ENCODE assay signal across 8 mouse cellular contexts in the genomic region with DNA sequence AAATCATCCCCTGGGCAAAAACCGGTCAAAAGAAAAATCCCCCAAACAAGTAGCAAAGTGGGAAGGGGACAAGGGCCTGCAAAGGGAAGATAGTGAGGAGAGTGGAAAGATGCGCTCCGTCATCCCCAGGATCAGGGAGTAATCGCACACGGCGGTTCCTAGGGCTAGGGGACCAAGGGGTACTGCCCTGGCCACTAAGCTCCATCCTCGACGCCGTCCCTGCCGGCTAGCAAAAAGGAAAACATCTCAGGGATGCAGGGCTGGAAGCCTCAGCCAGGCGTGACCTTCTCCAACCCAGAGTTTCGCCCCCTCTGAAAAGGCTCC. TPM values are rescaled to one million over a fixed set of nuclear protein-coding genes. Genes with fewer than 3 reads are reported as not detected.
DNase-seq lines count a peak whose midpoint lies in the region; ATAC-seq and TF ChIP-seq lines count a peak whose summit lies in the region.

No protein-coding gene starts in this region.

- no peaks in the 10 kb centered on the region for H3K27me3 ChIP-seq in cerebellum, adult 2 months (ENCODE audit: control insufficient read depth, insufficient read depth, low read length)
- H3K27me3 ChIP-seq in embryonic facial prominence, embryonic 11.5 days (ENCODE audit: control insufficient read depth, insufficient read depth, low read length), result no peaks in the 10 kb centered on the region
- H3K27me3 ChIP-seq in hindbrain, postnatal 0 days (ENCODE audit: insufficient read depth, low read length), result no peaks in the 10 kb centered on the region
- H3K27me3 ChIP-seq in midbrain, embryonic 13.5 days, result no peaks in the 10 kb centered on the region

- TF ChIP-seq POLR2A in cerebellum, adult 2 months (IDR thresholded peaks at IDR 0.05; ENCODE audit: borderline replicate concordance, insufficient read depth, low read length), result no peak

- 0% methylated on average over 12 of the region's 12 CpGs for WGBS in cerebellum, adult 2 months
- WGBS in embryonic facial prominence, embryonic 11.5 days, result 0% methylated on average over 12 of the region's 12 CpGs
- 0% methylated on average over 11 of the region's 12 CpGs for WGBS in hindbrain, postnatal 0 days
- WGBS in midbrain, embryonic 13.5 days, result under 1% methylated on average over 12 of the region's 12 CpGs

- H3K4me1 ChIP-seq in cerebellum, adult 2 months (ENCODE audit: control insufficient read depth, insufficient read depth, low read length), result no peaks in the 10 kb centered on the region; the same call in 1 of the 2 replicates
- no peaks in the 10 kb centered on the region for H3K4me1 ChIP-seq in embryonic facial prominence, embryonic 11.5 days (ENCODE audit: control insufficient read depth, insufficient read depth, low read length)
- peaks cover 16% of the 10 kb centered on the region; the same call in 1 of the 2 replicates for H3K4me1 ChIP-seq in hindbrain, postnatal 0 days (ENCODE audit: insufficient read depth, low read length)
- H3K4me1 ChIP-seq in midbrain, embryonic 13.5 days (replicated peaks), result peaks cover 33% of the 10 kb centered on the region

- H3K27ac ChIP-seq in cerebellum, adult 2 months (ENCODE audit: insufficient read depth, low read length), result peak overlapping the region; percentile 73
- peak overlapping the region; percentile 92 for H3K27ac ChIP-seq in embryonic facial prominence, embryonic 11.5 days (replicated peaks; ENCODE audit: low read depth, low read length)
- peak overlapping the region; percentile 98 for H3K27ac ChIP-seq in hindbrain, postnatal 0 days
- H3K27ac ChIP-seq in midbrain, embryonic 13.5 days, result peak overlapping the region; percentile 98

- TF ChIP-seq CTCF in cerebellum, adult 2 months (IDR thresholded peaks at IDR 0.05; ENCODE audit: borderline replicate concordance, insufficient read depth, low read depth, low read length), result no peak
- TF ChIP-seq CTCF in hindbrain, postnatal 0 days (IDR thresholded peaks at IDR 0.05; ENCODE audit: low read depth), result no peak

- H3K4me3 ChIP-seq in cerebellum, adult 2 months (replicated peaks; ENCODE audit: insufficient read depth, low read depth, low read length), result peak overlapping the region; percentile 99
- H3K4me3 ChIP-seq in embryonic facial prominence, embryonic 11.5 days (ENCODE audit: low read depth, low read length), result peak overlapping the region; percentile 84
- peak overlapping the region; percentile 94 for H3K4me3 ChIP-seq in hindbrain, postnatal 0 days (ENCODE audit: low read length)
- peak overlapping the region; percentile 79 for H3K4me3 ChIP-seq in midbrain, embryonic 13.5 days (replicated peaks)

- no peaks in the 10 kb centered on the region for H3K9me3 ChIP-seq in embryonic facial prominence, embryonic 11.5 days (replicated peaks; ENCODE audit: control insufficient read depth, low read length)
- no peaks in the 10 kb centered on the region for H3K9me3 ChIP-seq in hindbrain, postnatal 0 days (ENCODE audit: low read length)
- H3K9me3 ChIP-seq in midbrain, embryonic 13.5 days, result no peaks in the 10 kb centered on the region

- no peak for DNase-seq in cerebellum, adult 2 months
- no peak for DNase-seq in cerebellum, postnatal 25 days
- peak; percentile 56 for DNase-seq in 3T3-L1 (ENCODE audit: low read depth, low spot score)
- DNase-seq in embryonic facial prominence, embryonic 11.5 days (ENCODE audit: low spot score), result peak; percentile 37
- no peak for DNase-seq in hindbrain, postnatal 0 days (ENCODE audit: low spot score)
- no peak for DNase-seq in right cerebral cortex, postnatal 36 days (ENCODE audit: low spot score in 2 of 2)
- DNase-seq in layer of hippocampus, adult 8-10 months (ENCODE audit: low spot score in 2 of 2), result no peak

- H3K36me3 ChIP-seq in embryonic facial prominence, embryonic 11.5 days (replicated peaks; ENCODE audit: control insufficient read depth, insufficient read depth, low read depth, low read length), result no peaks in the 10 kb centered on the region
- no peaks in the 10 kb centered on the region for H3K36me3 ChIP-seq in hindbrain, postnatal 0 days (ENCODE audit: insufficient read depth, low read length)
- H3K36me3 ChIP-seq in midbrain, embryonic 13.5 days, result no peaks in the 10 kb centered on the region

- ATAC-seq in embryonic facial prominence, embryonic 11.5 days (replicated peaks; ENCODE audit: insufficient number of reproducible peaks, low FRiP score, low TSS enrichment, low read depth), result peak; percentile 35; the same call in 1 of the 2 replicates
- ATAC-seq in hindbrain, postnatal 0 days, result no peak
- peak; percentile 77 for ATAC-seq in midbrain, embryonic 13.5 days

- peak overlapping the region; percentile 79 for H3K4me2 ChIP-seq in embryonic facial prominence, embryonic 11.5 days (ENCODE audit: low read depth, low read length)
- H3K4me2 ChIP-seq in hindbrain, postnatal 0 days (ENCODE audit: low read depth, low read length), result peak overlapping the region; percentile 94
- peak overlapping the region; percentile 92 for H3K4me2 ChIP-seq in midbrain, embryonic 13.5 days (replicated peaks)

- H3K9ac ChIP-seq in embryonic facial prominence, embryonic 11.5 days (replicated peaks; ENCODE audit: low read length), result peak overlapping the region; percentile 95
- peak overlapping the region; percentile 96 for H3K9ac ChIP-seq in hindbrain, postnatal 0 days (replicated peaks; ENCODE audit: low read length)
- peak overlapping the region; percentile 95 for H3K9ac ChIP-seq in midbrain, embryonic 13.5 days (replicated peaks)

RNA-seq across cellular contexts. Expression of a gene that starts 0.8 kb away (rescaled TPM):
- 33.8 and 35.9 TPM in 2 replicates for polyA plus RNA-seq in cerebellum, adult 2 months (2012; rRNA removed)
- polyA plus RNA-seq in embryonic facial prominence, embryonic 11.5 days (2014; fragmentation: Nextera tagmentation; extraction: Ambion mirVana), result 17.9 and 18.8 TPM in 2 replicates
- total RNA-seq in hindbrain, postnatal 0 days (2014; rRNA removed), result 37.7 and 49.6 TPM in 2 replicates
- 16.7 and 17.3 TPM in 2 replicates for polyA plus RNA-seq in hindbrain, postnatal 0 days (2015; fragmentation: Nextera tagmentation; extraction: Ambion mirVana)
- polyA plus RNA-seq in midbrain, embryonic 13.5 days (2015; fragmentation: Nextera tagmentation; extraction: Ambion mirVana), result 23.2 and 23.9 TPM in 2 replicates
- 100 to 1,000 TPM; 115 to 144 (median 134) TPM for total RNA-seq in layer of hippocampus, adult 8-10 months (2022)

Comparison
In these comparisons a context has a peak if more than half of its experiments do, and no peak if none do; other contexts are left out.
1. DNase-seq: peak in 3T3-L1 (single experiment) and embryonic facial prominence, embryonic 11.5 days (single experiment); none in cerebellum, adult 2 months (0 of 2), cerebellum, postnatal 25 days (0 of 2), hindbrain, postnatal 0 days (single experiment), right cerebral cortex, postnatal 36 days (0 of 2) and layer of hippocampus, adult 8-10 months (0 of 2).
2. Peak in every context shown above with its lines, with median percentiles within 50 percentile points of each other: H3K27ac ChIP-seq, H3K4me3 ChIP-seq, H3K4me2 ChIP-seq and H3K9ac ChIP-seq.